Mouse (Mus musculus): ENCODE data around the gene Atpaf1.

DNA sequence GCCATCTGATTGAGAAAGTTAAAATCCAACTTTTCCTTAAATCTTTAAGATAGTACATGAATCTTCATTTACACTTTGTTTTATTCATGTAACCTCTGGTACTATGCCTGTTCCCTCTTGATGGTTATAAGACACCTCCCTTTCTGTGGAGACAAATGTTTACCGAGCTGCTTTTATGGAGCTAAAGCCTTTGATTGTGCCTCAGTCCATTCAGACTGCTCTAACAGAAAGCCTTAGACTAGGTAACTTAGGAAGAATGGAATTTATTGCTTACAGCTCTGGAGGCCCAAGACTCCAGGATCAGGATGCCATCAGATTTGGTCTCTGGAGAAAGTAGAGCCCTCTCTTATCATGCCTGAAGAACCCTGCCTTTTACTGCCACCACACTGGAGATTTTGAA, 36.4 kb upstream of the Atpaf1 start:
- no peak for TF ChIP-seq CTCF (IDR thresholded peaks at IDR 0.05; ENCODE audit: low read depth)
- no peak for TF ChIP-seq EP300 (IDR thresholded peaks at IDR 0.05; ENCODE audit: low read depth)

Measured in liver, postnatal 0 days (tissue).